Mouse (Mus musculus) limb, embryonic 14.5 days (tissue): ENCODE results near the gene BC048562. TPM values are rescaled to one million over a fixed set of nuclear protein-coding genes. Genes with fewer than 3 reads are reported as not detected.

Source experiments
- ATAC-seq: fragments of 200-750 bp; cut with Nextera tagmentation; 2 replicates; pipeline ENCODE4 v1.8.0; 2017; ENCODE audit warnings: low read depth, moderate number of reproducible peaks, moderate TSS enrichment; ENCODE audit not compliant: low FRiP score
- DNase-seq: peaks from one replicate; pipeline ENCODE4 v3.0.0-alpha.2; 2015; ENCODE audit warnings: low spot score
- H3K27ac ChIP-seq: fragments of 300-500 bp; sonication (generic); replicated peaks from 2 replicates; pipeline ENCODE4 v1.5.1; 2014; ENCODE audit warnings: low read depth, mild to moderate bottlenecking, low read length, moderate library complexity, mixed read lengths
- H3K27me3 ChIP-seq: fragments of 300-500 bp; sonication (generic); 2 replicates; pipeline ENCODE4 v1.6.1; 2014; ENCODE audit warnings: low read length, mixed read lengths; ENCODE audit not compliant: control insufficient read depth, insufficient read depth
- H3K36me3 ChIP-seq: fragments of 300-500 bp; sonication (generic); 2 replicates; pipeline ENCODE4 v1.6.1; 2014; ENCODE audit warnings: mild to moderate bottlenecking, low read length, moderate library complexity, mixed read lengths; ENCODE audit not compliant: control insufficient read depth, insufficient read depth
- H3K4me1 ChIP-seq: fragments of 300-500 bp; sonication (generic); 2 replicates; pipeline ENCODE4 v1.6.1; 2014; ENCODE audit warnings: antibody characterized with exemption, low read length, mixed read lengths; ENCODE audit not compliant: control insufficient read depth, insufficient read depth
- H3K4me2 ChIP-seq: fragments of 300-500 bp; sonication (generic); replicated peaks from 2 replicates; pipeline ENCODE4 v1.6.1; 2014; ENCODE audit warnings: low read depth, mild to moderate bottlenecking, low read length, moderate library complexity; ENCODE audit not compliant: severe bottlenecking
- H3K4me3 ChIP-seq: fragments of 300-500 bp; sonication (generic); replicated peaks from 2 replicates; pipeline ENCODE4 v1.5.1; 2014; ENCODE audit warnings: low read length
- H3K9ac ChIP-seq: fragments of 300-500 bp; sonication (generic); 2 replicates; pipeline ENCODE4 v1.6.1; 2014; ENCODE audit warnings: mild to moderate bottlenecking, low read depth, low read length, moderate library complexity; ENCODE audit not compliant: severe bottlenecking
- H3K9me3 ChIP-seq: fragments of 300-500 bp; sonication (generic); 2 replicates; pipeline ENCODE4 v1.6.1; 2016; ENCODE audit warnings: low read length; ENCODE audit not compliant: control insufficient read depth
- POLR2A ChIP-seq: fragments of 200-500 bp; IDR thresholded peaks from 2 replicates; pipeline ENCODE4 v1.8.0; 2012; ENCODE audit warnings: inconsistent platforms, mild to moderate bottlenecking, moderate library complexity, borderline replicate concordance; ENCODE audit not compliant: insufficient read depth, insufficient read length; ENCODE audit errors: extremely low read depth
- WGBS: fragments of 180-500 bp; shearing (Covaris S2); extraction: QIAGEN DNeasy Blood & Tissue Kit; methylation state at CpG from one replicate; pipeline ENCODE4 v1.1.7; 2014; 5-methylcytosine and 5-hydroxymethylcytosine counted together
- polyA plus RNA-seq, 2 experiments: library from polyadenylated mRNA; depleted of rRNA in 1 of 2; stranded (reverse) in 1 of 2; unstranded in 1 of 2; fragments of >200 nt; fragmentation: Nextera tagmentation in 1 of 2; extraction: Ambion mirVana in 1 of 2; gene quantifications; 2 replicates each; pipeline versions ENCODE4 v1.2.1 to v1.2.3; 2012 to 2014

Gene BC048562
- polyA plus RNA-seq, 2 experiments, result not detected

- no peak overlapping the region for H3K27ac ChIP-seq
- H3K27me3 ChIP-seq, result no peaks in the 10 kb centered on the region
- WGBS, result 91% methylated on average over 2 of the region's 2 CpGs
- no peak for DNase-seq
- H3K9ac ChIP-seq, result no peak overlapping the region
- no peak overlapping the region for H3K4me3 ChIP-seq
- peaks cover 51% of the 10 kb centered on the region for H3K36me3 ChIP-seq
- no peak for TF ChIP-seq POLR2A
- no peak for ATAC-seq
- H3K9me3 ChIP-seq, result peaks cover 3% of the 10 kb centered on the region; the same call in 1 of the 2 replicates
- no peak overlapping the region for H3K4me2 ChIP-seq
- peaks cover 6% of the 10 kb centered on the region for H3K4me1 ChIP-seq
Measured at GRCm38 (mm10) chr9:108466219-108466618, 29.9 kb downstream of the BC048562 start.

DNA sequence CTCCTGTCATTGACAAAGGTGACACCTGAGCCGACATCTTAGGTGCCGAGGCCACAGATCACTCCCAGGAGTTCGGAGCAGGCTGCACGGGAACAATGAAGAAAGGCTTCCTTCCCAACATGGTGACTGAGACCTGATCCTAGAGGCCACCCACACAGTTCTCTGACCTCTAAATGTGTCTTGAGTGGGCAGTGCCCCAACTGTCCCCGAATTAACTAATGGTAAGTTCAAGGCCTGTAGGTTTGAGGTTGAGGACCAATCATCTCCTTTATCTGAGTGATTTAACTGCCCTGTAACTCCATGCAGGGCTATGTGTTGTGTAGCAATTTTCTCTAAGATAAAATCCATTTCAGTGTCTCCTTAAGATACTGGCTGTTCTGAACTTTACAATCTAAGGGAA lies 33.1 kb downstream of the BC048562 start:
- no peak overlapping the region for H3K9ac ChIP-seq
- H3K4me2 ChIP-seq, result no peak overlapping the region
- WGBS, result 77% methylated on average over 5 of the region's 5 CpGs
- no peak for TF ChIP-seq POLR2A
- H3K4me1 ChIP-seq, result no peaks in the 10 kb centered on the region
- peaks cover 31% of the 10 kb centered on the region for H3K36me3 ChIP-seq
- peaks cover 3% of the 10 kb centered on the region; the same call in 1 of the 2 replicates for H3K9me3 ChIP-seq
- H3K4me3 ChIP-seq, result no peak overlapping the region
- no peaks in the 10 kb centered on the region for H3K27me3 ChIP-seq
- DNase-seq (no peak), ATAC-seq (no peak)
- H3K27ac ChIP-seq, result no peak overlapping the region

- H3K36me3 ChIP-seq, result peaks cover 27% of the 10 kb centered on the region
- no peak overlapping the region for H3K4me2 ChIP-seq
- 73% methylated on average over 4 of the region's 4 CpGs for WGBS
- H3K27ac ChIP-seq, result no peak overlapping the region
- no peaks in the 10 kb centered on the region for H3K4me1 ChIP-seq
- H3K9ac ChIP-seq, result no peak overlapping the region
- no peak overlapping the region for H3K4me3 ChIP-seq
- TF ChIP-seq POLR2A, result no peak
- no peaks in the 10 kb centered on the region for H3K27me3 ChIP-seq
- ATAC-seq (no peak), DNase-seq (no peak)
- H3K9me3 ChIP-seq, result peaks cover 3% of the 10 kb centered on the region; the same call in 1 of the 2 replicates
Measured at GRCm38 (mm10) chr9:108469845-108470244, 33.6 kb downstream of the BC048562 start.

DNA sequence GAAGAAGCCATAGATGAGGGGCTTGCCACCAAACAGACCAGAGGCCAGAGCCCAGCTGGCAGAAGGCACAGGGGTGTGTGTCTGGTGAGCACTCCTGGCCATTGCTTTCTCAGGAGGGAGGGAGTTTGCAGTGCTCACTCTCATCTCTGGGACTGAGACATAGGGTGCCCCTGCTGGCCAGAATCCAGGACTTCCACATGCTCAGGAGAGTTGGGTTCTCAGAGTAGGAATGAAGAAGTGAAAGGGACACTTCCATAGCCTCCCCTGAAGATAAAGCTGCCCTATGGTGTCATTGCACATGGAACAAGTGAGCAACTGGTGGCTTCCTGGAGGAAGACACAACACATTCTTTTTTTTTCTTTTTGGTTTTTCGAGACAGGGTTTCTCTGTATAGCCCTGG lies 38.2 kb downstream of the BC048562 start:
- no peak overlapping the region for H3K27ac ChIP-seq
- no peak for ATAC-seq
- peaks cover 6% of the 10 kb centered on the region for H3K4me1 ChIP-seq
- no peak overlapping the region for H3K4me2 ChIP-seq
- no peak overlapping the region for H3K4me3 ChIP-seq
- TF ChIP-seq POLR2A, result no peak
- no peaks in the 10 kb centered on the region for H3K36me3 ChIP-seq
- DNase-seq, result no peak
- no peak overlapping the region for H3K9ac ChIP-seq
- H3K9me3 ChIP-seq, result no peaks in the 10 kb centered on the region
- 57% methylated on average over 1 of the region's 1 CpGs for WGBS
- H3K27me3 ChIP-seq, result no peaks in the 10 kb centered on the region

DNA sequence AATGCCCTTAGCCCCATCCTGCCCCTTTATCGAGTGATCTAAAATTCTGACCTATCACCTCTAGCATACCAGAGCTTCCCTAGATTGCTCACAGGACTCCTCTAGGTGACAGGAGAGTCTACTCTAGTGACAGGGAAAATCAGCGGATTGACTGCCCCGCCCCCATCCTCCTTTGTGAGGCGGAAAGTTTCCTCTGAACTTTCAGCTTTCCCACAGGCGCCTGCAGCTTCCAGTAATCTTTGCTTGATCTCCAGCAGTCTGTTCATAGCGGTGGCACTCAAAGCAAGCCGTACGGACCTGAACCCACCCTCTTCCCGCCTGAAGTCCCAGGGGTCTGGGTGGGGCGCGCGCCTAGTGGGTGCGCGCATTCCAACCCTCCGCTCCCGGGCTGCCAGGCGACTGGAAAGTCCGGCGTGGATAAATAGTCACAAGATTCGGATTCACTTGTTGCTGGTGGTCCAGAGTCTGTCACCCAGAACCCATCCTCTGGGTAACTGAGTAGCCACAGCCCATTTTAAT lies 42.4 kb downstream of the BC048562 start:
- ATAC-seq, result peak; percentile 85
- WGBS, result under 1% methylated on average over 20 of the region's 20 CpGs

More for the DNA sequence above, 42.4 kb downstream of the BC048562 start:
- Histone ChIP-seq H3K4me2 (peak overlapping the region; percentile 95), H3K36me3 (peaks cover 28% of the 10 kb centered on the region), H3K9ac (peak overlapping the region; percentile 67), H3K27ac (peak overlapping the region; percentile 87), H3K4me3 (peak overlapping the region; percentile 69), H3K9me3 (no peaks in the 10 kb centered on the region), H3K27me3 (no peaks in the 10 kb centered on the region), H3K4me1 (peaks cover 14% of the 10 kb centered on the region)
- DNase-seq, result peak; percentile 88
- TF ChIP-seq POLR2A, result no peak
